Mouse (Mus musculus) myocyte (in vitro differentiated cells): ENCODE measurements around the gene Cfi. TPM values are rescaled to one million over a fixed set of nuclear protein-coding genes. Genes with fewer than 3 reads are reported as not detected.

Source experiments
- H3K27me3 ChIP-seq: one replicate; pipeline ENCODE4 v1.6.1; 2011; ENCODE audit not compliant: control insufficient read depth, insufficient read depth, insufficient read length
- H3K36me3 ChIP-seq: one replicate; pipeline ENCODE4 v1.6.1; 2011; ENCODE audit not compliant: control insufficient read depth, insufficient read depth
- H3K4me2 ChIP-seq: one replicate; pipeline ENCODE4 v1.6.1; 2011; ENCODE audit warnings: low read depth, control low read depth
- H3K4me3 ChIP-seq: one replicate; pipeline ENCODE4 v1.5.1; 2011; ENCODE audit warnings: mild to moderate bottlenecking, control low read depth, moderate library complexity
- H3K79me2 ChIP-seq: one replicate; pipeline ENCODE4 v1.6.1; 2011; ENCODE audit not compliant: control insufficient read depth, insufficient read depth
- H3ac ChIP-seq: one replicate; pipeline ENCODE4 v1.6.1; 2011; ENCODE audit not compliant: control insufficient read depth, insufficient read length
- CEBPB ChIP-seq: IDR thresholded peaks from 2 replicates; pipeline ENCODE4 v1.6.1; 2011; ENCODE audit warnings: mild to moderate bottlenecking, moderate library complexity; ENCODE audit not compliant: poor library complexity, insufficient read depth, severe bottlenecking
- E2F4 ChIP-seq: IDR thresholded peaks from one replicate; pipeline ENCODE4 v1.6.1; 2011; ENCODE audit warnings: mild to moderate bottlenecking, control low read depth, moderate library complexity; ENCODE audit not compliant: insufficient read depth
- MAX ChIP-seq: IDR thresholded peaks from one replicate; pipeline ENCODE4 v1.6.1; 2011; ENCODE audit warnings: low read depth, mild to moderate bottlenecking, control low read depth
- MYOD1 ChIP-seq, 3 experiments: IDR thresholded peaks; one replicate each; pipeline ENCODE4 v1.6.1; 2011; ENCODE audit warnings: control low read depth in 2 of 3, low read depth in 2 of 3, mild to moderate bottlenecking in 2 of 3, moderate library complexity in 1 of 3; ENCODE audit not compliant: insufficient read length in 2 of 3, control insufficient read depth in 1 of 3
- MYOG ChIP-seq, 3 experiments: IDR thresholded peaks; one replicate each; pipeline ENCODE4 v1.6.1; 2011; ENCODE audit warnings: control low read depth in 2 of 3, low read depth in 2 of 3, mild to moderate bottlenecking in 2 of 3; ENCODE audit not compliant: insufficient read length in 2 of 3, control insufficient read depth in 1 of 3, insufficient read depth in 1 of 3
- POLR2A ChIP-seq: IDR thresholded peaks from one replicate; pipeline ENCODE4 v1.6.1; 2011; ENCODE audit warnings: low read depth, mild to moderate bottlenecking, control low read depth, moderate library complexity; ENCODE audit not compliant: insufficient read length
- POLR2AphosphoS2 ChIP-seq: IDR thresholded peaks from one replicate; pipeline ENCODE4 v1.6.1; 2011; ENCODE audit warnings: low read depth, control low read depth; ENCODE audit not compliant: insufficient read length
- REST ChIP-seq: IDR thresholded peaks from one replicate; pipeline ENCODE4 v1.6.1; 2011; ENCODE audit warnings: mild to moderate bottlenecking, control low read depth, moderate library complexity; ENCODE audit not compliant: insufficient read depth, insufficient read length
- SRF ChIP-seq: IDR thresholded peaks from one replicate; pipeline ENCODE4 v1.6.1; 2011; ENCODE audit warnings: low read depth; ENCODE audit not compliant: control insufficient read depth, insufficient read length
- TCF12 ChIP-seq: IDR thresholded peaks from one replicate; pipeline ENCODE4 v1.6.1; 2011; ENCODE audit warnings: mild to moderate bottlenecking, control low read depth; ENCODE audit not compliant: poor library complexity, insufficient read depth, severe bottlenecking
- TCF3 ChIP-seq: IDR thresholded peaks from one replicate; pipeline ENCODE4 v1.6.1; 2011; ENCODE audit warnings: low read depth, control low read depth; ENCODE audit not compliant: insufficient read length
- USF1 ChIP-seq: IDR thresholded peaks from one replicate; pipeline ENCODE4 v1.6.1; 2011; ENCODE audit warnings: low read depth, mild to moderate bottlenecking, control low read depth, moderate library complexity
- polyA plus RNA-seq: library from polyadenylated mRNA; unstranded; fragments of >200 nt; fragmentation: generic; extraction: Trizol; gene quantifications from one replicate; pipeline ENCODE4 v1.2.1, GENCODE M21; 2012; ENCODE audit warnings: missing spikeins

Cfi gene
- polyA plus RNA-seq, 1 experiment = not detected

DNA sequence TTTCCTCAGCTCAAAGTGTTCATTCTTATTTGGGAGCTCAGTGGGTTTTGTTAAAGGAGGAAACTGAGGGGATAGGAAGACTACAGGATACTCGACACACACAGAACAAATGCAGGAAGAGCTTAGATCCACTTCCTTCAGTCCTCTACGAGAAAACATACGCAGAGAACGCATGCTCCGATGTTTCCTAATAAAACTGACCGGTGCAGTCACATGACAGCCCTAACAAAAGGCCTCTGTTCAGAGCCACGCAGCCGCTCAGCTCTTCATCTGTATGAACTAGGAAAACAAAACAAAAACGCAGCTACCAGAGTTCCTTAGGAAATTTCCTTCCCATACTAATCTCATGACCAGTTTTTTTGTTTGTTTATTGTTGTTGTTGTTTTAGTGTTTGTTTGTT, 14.8 kb upstream of the Cfi start:
- no peak overlapping the region for H3K4me3 ChIP-seq
- peaks cover 5% of the 10 kb centered on the region for H3K36me3 ChIP-seq
- TF ChIP-seq MYOD1 (IDR thresholded peaks at IDR 0.05; ENCODE audit: control insufficient read depth in 1 of 3, insufficient read length in 2 of 3, low read depth in 2 of 3) (no peak), TCF12 (no peak), REST (no peak), POLR2A (no peak), E2F4 (no peak), MYOG (IDR thresholded peaks at IDR 0.05; ENCODE audit: control insufficient read depth in 1 of 3, insufficient read depth in 1 of 3, insufficient read length in 2 of 3, low read depth in 2 of 3) (no peak), SRF (no peak)

DNA sequence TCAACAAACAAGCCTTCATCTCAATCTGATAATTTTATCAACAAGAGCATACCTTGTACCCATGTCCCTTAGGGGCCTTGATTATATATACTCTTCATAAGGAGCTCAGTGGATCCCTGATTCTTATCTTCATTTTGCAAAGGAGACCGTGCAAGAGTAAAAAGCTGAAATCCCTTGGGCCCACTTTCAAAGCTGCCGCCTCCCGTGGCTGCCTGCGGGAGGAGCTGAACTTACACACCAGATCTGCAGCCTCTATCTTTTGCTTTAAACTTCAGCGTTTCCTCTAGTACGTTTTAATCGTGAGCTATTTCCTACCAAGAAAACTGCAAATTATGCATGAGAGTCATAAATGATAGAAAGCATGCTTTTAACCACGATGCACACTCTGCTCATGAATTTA, 13.9 kb upstream of the Cfi start:
- Histone ChIP-seq H3K4me3 (no peak overlapping the region), H3K4me2 (no peak overlapping the region), H3ac (no peak overlapping the region), H3K36me3 (peaks cover 5% of the 10 kb centered on the region), H3K79me2 (peaks cover 3% of the 10 kb centered on the region), H3K27me3 (no peaks in the 10 kb centered on the region)
- TF ChIP-seq MYOG (IDR thresholded peaks at IDR 0.05; ENCODE audit: control insufficient read depth in 1 of 3, insufficient read depth in 1 of 3, insufficient read length in 2 of 3, low read depth in 2 of 3) (no peak), REST (no peak), MAX (no peak), SRF (no peak), USF1 (no peak), POLR2A (no peak), TCF3 (no peak), POLR2AphosphoS2 (no peak), TCF12 (no peak), MYOD1 (IDR thresholded peaks at IDR 0.05; ENCODE audit: control insufficient read depth in 1 of 3, insufficient read length in 2 of 3, low read depth in 2 of 3) (no peak)

More for the DNA sequence above, 14.8 kb upstream of the Cfi start:
- H3K4me2 ChIP-seq = no peak overlapping the region
- H3K27me3 ChIP-seq = no peaks in the 10 kb centered on the region
- no peak overlapping the region for H3ac ChIP-seq
- H3K79me2 ChIP-seq = no peaks in the 10 kb centered on the region

DNA sequence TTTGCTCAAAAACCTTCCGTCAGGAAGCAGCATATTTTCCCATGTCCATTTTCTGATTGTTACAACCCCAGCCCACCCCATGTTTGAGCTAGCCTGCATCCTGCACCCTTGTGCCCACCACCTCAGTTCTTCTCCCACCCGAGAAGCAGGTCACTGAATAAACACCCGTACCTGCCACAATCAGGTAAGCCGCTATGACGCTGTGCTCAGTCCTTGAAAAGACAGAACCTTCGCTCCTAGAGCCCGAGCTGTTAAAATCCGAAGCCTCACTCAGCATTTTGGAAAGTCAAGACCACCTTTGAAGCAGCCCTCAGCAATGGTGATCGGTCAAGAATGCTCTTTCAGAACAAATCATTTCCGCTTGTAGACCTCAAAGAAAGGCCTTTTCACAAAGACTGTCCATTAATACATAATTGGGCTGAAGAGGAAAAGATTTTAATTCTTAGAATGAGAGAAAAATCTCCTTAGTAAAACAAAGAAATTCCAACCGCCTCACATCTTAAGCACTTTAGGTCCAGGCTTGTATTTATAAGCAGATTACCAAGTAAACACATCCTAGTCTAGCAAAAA, 13.4 kb upstream of the Cfi start, which contains the start of gene Rrh:
Gene Rrh (minus strand): TSS at position 382 of the 570 bp plus-strand sequence.
- no peak within 1 kb of the TSS for H3K4me2 ChIP-seq
- TF ChIP-seq MYOD1 (IDR thresholded peaks at IDR 0.05; ENCODE audit: control insufficient read depth in 1 of 3, insufficient read length in 2 of 3, low read depth in 2 of 3) = no peak
- TF ChIP-seq REST = no peak
- TF ChIP-seq TCF12 = no peak
- no peak within 1 kb of the TSS for H3K4me3 ChIP-seq
- peaks cover 5% of the 10 kb centered on the region for H3K36me3 ChIP-seq
- no peaks in the 10 kb centered on the region for H3K27me3 ChIP-seq
- H3ac ChIP-seq = no peak within 1 kb of the TSS
- peaks cover 4% of the 10 kb centered on the region for H3K79me2 ChIP-seq

DNA sequence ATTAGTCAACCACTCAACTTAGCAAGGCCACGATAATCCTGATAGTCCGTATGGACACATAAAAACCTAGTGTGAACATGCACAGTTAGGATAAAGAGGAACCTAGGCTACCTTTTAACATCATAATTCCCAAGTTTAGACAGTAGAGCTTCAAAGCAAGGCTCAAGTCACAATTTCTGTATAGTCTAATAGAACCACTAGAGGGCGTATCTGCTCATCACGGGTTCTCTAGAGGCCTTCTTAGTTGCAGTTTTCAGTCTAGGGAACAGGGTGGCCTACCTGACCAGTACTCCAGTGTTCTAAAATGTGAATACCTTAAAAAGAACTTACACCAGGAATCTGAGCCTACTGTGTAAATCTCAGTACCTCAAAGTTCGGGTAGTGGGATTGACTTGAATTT, 12.4 kb upstream of the Cfi start:
- H3ac ChIP-seq = no peak overlapping the region
- no peaks in the 10 kb centered on the region for H3K27me3 ChIP-seq
- TF ChIP-seq E2F4 = no peak
- TF ChIP-seq MYOD1 (IDR thresholded peaks at IDR 0.05; ENCODE audit: control insufficient read depth in 1 of 3, insufficient read length in 2 of 3, low read depth in 2 of 3) = no peak
- no peak for TF ChIP-seq REST
- TF ChIP-seq TCF12 = no peak
- TF ChIP-seq MAX = no peak
- TF ChIP-seq MYOG (IDR thresholded peaks at IDR 0.05; ENCODE audit: control insufficient read depth in 1 of 3, insufficient read depth in 1 of 3, insufficient read length in 2 of 3, low read depth in 2 of 3) = no peak
- TF ChIP-seq SRF = no peak
- no peak for TF ChIP-seq POLR2AphosphoS2
- TF ChIP-seq TCF3 = no peak
- TF ChIP-seq POLR2A = no peak
- TF ChIP-seq USF1 = no peak
- no peak for TF ChIP-seq CEBPB
- no peak overlapping the region for H3K4me2 ChIP-seq
- H3K79me2 ChIP-seq = peaks cover 14% of the 10 kb centered on the region
- peaks cover 5% of the 10 kb centered on the region for H3K36me3 ChIP-seq
- no peak overlapping the region for H3K4me3 ChIP-seq

DNA sequence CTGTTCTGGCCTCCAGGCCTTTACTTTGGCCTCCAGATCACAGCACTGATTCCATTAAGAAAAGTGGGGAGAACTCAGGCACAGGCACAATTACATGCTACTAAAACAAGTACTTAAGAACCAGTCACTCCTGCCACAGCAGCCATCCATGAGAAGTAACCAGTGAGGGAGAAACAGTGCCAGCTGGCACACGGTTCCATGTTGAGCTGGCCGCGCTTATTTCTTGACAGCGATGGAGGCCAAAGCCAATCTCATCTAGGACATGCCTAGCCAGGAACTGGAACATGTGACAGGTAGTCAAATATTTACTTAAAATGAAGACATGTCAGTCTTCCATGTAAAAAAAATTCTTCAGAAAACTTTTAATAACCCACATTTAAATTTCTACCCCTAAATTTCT, 11.5 kb upstream of the Cfi start:
- peaks cover 23% of the 10 kb centered on the region for H3K79me2 ChIP-seq
- TF ChIP-seq SRF (no peak), E2F4 (no peak), POLR2AphosphoS2 (no peak), TCF12 (no peak)
- no peak overlapping the region for H3K4me2 ChIP-seq
- H3K27me3 ChIP-seq = no peaks in the 10 kb centered on the region
- peaks cover 5% of the 10 kb centered on the region for H3K36me3 ChIP-seq
- H3K4me3 ChIP-seq = no peak overlapping the region
- no peak overlapping the region for H3ac ChIP-seq
